Mouse (Mus musculus): ENCODE measurements around the gene Ttc3. TPM values are rescaled to one million over a fixed set of nuclear protein-coding genes. Genes with fewer than 3 reads are reported as not detected.
"Not testable (repeated sequence)": the region's sequence is repeated elsewhere in the genome, so short reads cannot be mapped to it uniquely, and the experiment has no call there.

Ttc3 gene
- polyA plus RNA-seq, 1 experiment from 2014 or later, result 56.6 TPM

- 76% methylated on average over 8 of the region's 8 CpGs for WGBS
- ATAC-seq, result no peak
Observed at GRCm38 (mm10) chr16:94472515-94472951, 102.1 kb downstream of the Ttc3 start.

DNA sequence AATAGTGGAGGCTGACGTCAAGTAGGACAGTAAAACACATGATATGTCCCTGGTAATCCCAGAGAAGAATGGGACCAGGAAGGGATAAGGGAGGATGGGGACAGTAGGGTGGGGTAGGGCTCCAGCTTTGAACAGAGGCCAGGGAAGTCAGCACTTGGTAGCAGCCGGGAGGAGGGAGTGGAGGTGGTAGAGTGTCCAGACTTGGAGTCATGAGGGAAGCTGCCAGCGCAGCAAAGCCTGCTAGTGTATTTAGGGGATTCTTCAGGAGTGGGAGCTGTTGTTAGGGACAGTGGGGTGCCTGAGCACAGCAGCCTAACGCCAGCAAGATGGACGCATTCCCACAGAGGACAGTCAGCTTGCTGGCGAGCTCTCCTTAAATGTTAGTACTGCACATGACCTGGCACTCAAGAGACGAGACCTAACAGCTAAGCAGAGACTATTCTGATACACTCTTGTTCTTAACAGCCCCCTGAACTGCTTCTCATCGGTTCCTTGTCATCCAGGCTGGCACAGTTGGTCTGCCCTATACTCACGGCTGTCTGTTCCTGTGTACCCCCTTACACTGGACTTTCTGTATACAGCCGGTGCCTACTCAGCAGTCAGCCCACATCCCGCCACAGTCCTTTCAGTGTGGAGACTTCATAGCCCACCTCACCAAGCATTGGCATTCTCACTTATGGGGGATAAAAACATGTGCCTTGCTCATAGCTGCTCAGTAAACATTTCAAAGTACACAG lies 102.8 kb downstream of the Ttc3 start:
- H3K9me3 ChIP-seq (ENCODE audit: control insufficient read depth), result no peaks in the 10 kb centered on the region
- no peak overlapping the region for H3K9ac ChIP-seq (ENCODE audit: low read depth, low read length)
- no peak overlapping the region for H3K4me2 ChIP-seq (replicated peaks; ENCODE audit: low read depth)
- no peak overlapping the region for H3K4me3 ChIP-seq (ENCODE audit: low read depth, low read length)
- H3K4me1 ChIP-seq (replicated peaks; ENCODE audit: control insufficient read depth, insufficient read depth, low read length), result no peaks in the 10 kb centered on the region
- no peak for ATAC-seq
- 82% methylated on average over 11 of the region's 11 CpGs for WGBS
- peaks cover 23% of the 10 kb centered on the region for H3K36me3 ChIP-seq (ENCODE audit: control insufficient read depth, insufficient read depth)
- no peaks in the 10 kb centered on the region for H3K27me3 ChIP-seq (replicated peaks; ENCODE audit: control insufficient read depth, insufficient read depth, low read length)
- no peak for TF ChIP-seq CTCF (IDR thresholded peaks at IDR 0.05; ENCODE audit: low read depth)
- H3K27ac ChIP-seq (ENCODE audit: low read depth, low read length), result peak overlapping the region; percentile 15; the same call in 1 of the 2 replicates

More at GRCm38 (mm10) chr16:94472515-94472951, 102.1 kb downstream of the Ttc3 start:
- Histone ChIP-seq H3K4me2 (replicated peaks; ENCODE audit: low read depth) (no peak overlapping the region), H3K27me3 (replicated peaks; ENCODE audit: control insufficient read depth, insufficient read depth, low read length) (no peaks in the 10 kb centered on the region), H3K4me3 (ENCODE audit: low read depth, low read length) (no peak overlapping the region), H3K9me3 (ENCODE audit: control insufficient read depth) (no peaks in the 10 kb centered on the region), H3K27ac (ENCODE audit: low read depth, low read length) (no peak overlapping the region), H3K36me3 (ENCODE audit: control insufficient read depth, insufficient read depth) (peaks cover 30% of the 10 kb centered on the region), H3K9ac (ENCODE audit: low read depth, low read length) (no peak overlapping the region), H3K4me1 (replicated peaks; ENCODE audit: control insufficient read depth, insufficient read depth, low read length) (no peaks in the 10 kb centered on the region)
- TF ChIP-seq CTCF (IDR thresholded peaks at IDR 0.05; ENCODE audit: low read depth), result peak; percentile 22; the same call in 1 of the 2 replicates

DNA sequence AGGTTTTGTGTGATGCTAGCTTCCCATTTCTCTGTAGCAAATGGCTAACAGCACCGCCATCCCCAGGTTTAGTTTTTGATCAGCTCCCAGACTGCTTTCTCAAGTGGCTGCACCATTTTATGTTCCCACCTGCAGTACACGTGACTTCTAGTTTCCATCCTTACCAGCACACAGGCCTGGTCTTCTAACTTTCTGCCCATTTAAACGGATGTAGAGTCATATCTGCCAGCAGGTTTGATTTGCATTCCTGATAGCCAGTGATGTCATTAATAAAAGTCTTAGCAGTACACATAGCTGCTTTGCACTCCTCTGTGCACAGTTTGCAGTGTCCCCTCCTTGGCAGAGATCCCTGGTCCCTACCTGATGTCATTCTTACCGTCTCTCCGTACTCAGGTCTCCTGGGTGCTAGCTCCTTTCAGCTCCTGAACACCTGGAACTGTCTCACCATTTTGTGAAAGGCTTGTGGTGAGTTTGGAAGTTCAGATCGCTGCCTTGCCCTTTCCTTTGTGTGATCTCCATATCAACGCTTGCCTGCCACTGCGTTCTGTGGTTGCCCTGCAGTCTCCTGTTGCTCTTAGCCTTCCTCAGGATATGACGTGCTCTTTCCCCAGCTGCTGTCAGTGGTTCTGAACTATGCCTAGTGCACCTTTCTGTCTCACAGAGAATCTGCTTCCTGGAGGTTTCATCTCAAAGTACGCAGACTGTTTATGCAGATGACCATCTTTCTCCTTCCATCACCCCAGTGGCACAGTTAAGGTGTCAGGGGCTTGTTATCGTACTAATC lies 114.5 kb downstream of the Ttc3 start:
- Histone ChIP-seq H3K9ac (ENCODE audit: low read depth, low read length) (no peak overlapping the region), H3K27me3 (replicated peaks; ENCODE audit: control insufficient read depth, insufficient read depth, low read length) (no peaks in the 10 kb centered on the region), H3K27ac (ENCODE audit: low read depth, low read length) (no peak overlapping the region), H3K36me3 (ENCODE audit: control insufficient read depth, insufficient read depth) (no peaks in the 10 kb centered on the region), H3K4me1 (replicated peaks; ENCODE audit: control insufficient read depth, insufficient read depth, low read length) (no peaks in the 10 kb centered on the region), H3K4me2 (replicated peaks; ENCODE audit: low read depth) (no peak overlapping the region), H3K4me3 (ENCODE audit: low read depth, low read length) (no peak overlapping the region), H3K9me3 (ENCODE audit: control insufficient read depth) (no peaks in the 10 kb centered on the region)
- ATAC-seq, result no peak
- 72% methylated on average over 11 of the region's 11 CpGs for WGBS
- TF ChIP-seq CTCF (IDR thresholded peaks at IDR 0.05; ENCODE audit: low read depth), result no peak

- WGBS, result 47% methylated on average over 5 of the region's 5 CpGs
- H3K4me2 ChIP-seq (replicated peaks; ENCODE audit: low read depth), result no peak overlapping the region
- H3K4me3 ChIP-seq (ENCODE audit: low read depth, low read length), result no peak overlapping the region
- no peak overlapping the region for H3K9ac ChIP-seq (ENCODE audit: low read depth, low read length)
- no peaks in the 10 kb centered on the region for H3K4me1 ChIP-seq (replicated peaks; ENCODE audit: control insufficient read depth, insufficient read depth, low read length)
- H3K27me3 ChIP-seq (replicated peaks; ENCODE audit: control insufficient read depth, insufficient read depth, low read length), result no peaks in the 10 kb centered on the region
- ATAC-seq, result no peak
- H3K9me3 ChIP-seq (ENCODE audit: control insufficient read depth), result no peaks in the 10 kb centered on the region
- H3K27ac ChIP-seq (ENCODE audit: low read depth, low read length), result no peak overlapping the region
- no peaks in the 10 kb centered on the region for H3K36me3 ChIP-seq (ENCODE audit: control insufficient read depth, insufficient read depth)
- no peak for TF ChIP-seq CTCF (IDR thresholded peaks at IDR 0.05; ENCODE audit: low read depth)
Observed at GRCm38 (mm10) chr16:94487341-94487740, 116.9 kb downstream of the Ttc3 start.

GRCm38 (mm10) chr16:94489326-94489725 lies 118.9 kb downstream of the Ttc3 start:
- 95% methylated on average over 5 of the region's 5 CpGs for WGBS
- H3K27me3 ChIP-seq (replicated peaks; ENCODE audit: control insufficient read depth, insufficient read depth, low read length), result no peaks in the 10 kb centered on the region
- H3K27ac ChIP-seq (ENCODE audit: low read depth, low read length), result no peak overlapping the region
- no peak overlapping the region for H3K4me2 ChIP-seq (replicated peaks; ENCODE audit: low read depth)
- no peaks in the 10 kb centered on the region for H3K9me3 ChIP-seq (ENCODE audit: control insufficient read depth)
- no peaks in the 10 kb centered on the region for H3K36me3 ChIP-seq (ENCODE audit: control insufficient read depth, insufficient read depth)
- no peak for ATAC-seq
- H3K4me1 ChIP-seq (replicated peaks; ENCODE audit: control insufficient read depth, insufficient read depth, low read length), result no peaks in the 10 kb centered on the region
- H3K9ac ChIP-seq (ENCODE audit: low read depth, low read length), result no peak overlapping the region
- no peak overlapping the region for H3K4me3 ChIP-seq (ENCODE audit: low read depth, low read length)
- TF ChIP-seq CTCF (IDR thresholded peaks at IDR 0.05; ENCODE audit: low read depth), result no peak

DNA sequence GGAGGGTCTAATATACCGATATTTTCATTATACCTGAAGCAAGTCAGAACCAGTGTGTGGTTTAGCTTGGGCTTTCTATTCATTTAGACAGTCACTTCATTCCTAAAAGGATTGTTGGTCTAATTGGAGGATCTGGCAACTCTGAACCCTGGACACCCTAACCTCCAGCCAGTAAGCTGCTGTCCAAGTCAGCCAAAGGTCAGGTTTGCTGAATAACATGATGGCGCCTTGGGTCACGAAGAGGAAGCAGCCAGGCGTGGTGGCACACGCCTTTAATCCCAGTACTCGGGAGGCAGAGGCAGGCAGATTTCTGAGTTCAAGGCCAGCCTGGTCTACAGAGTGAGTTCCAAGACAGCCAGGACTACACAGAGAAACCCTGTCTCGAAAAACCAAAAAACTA lies 126.8 kb downstream of the Ttc3 start:
- H3K9ac ChIP-seq (ENCODE audit: low read depth, low read length); H3K9me3 ChIP-seq (ENCODE audit: control insufficient read depth); H3K4me3 ChIP-seq (ENCODE audit: low read depth, low read length); ATAC-seq; H3K4me2 ChIP-seq (replicated peaks; ENCODE audit: low read depth); H3K4me1 ChIP-seq (replicated peaks; ENCODE audit: control insufficient read depth, insufficient read depth, low read length); H3K27ac ChIP-seq (ENCODE audit: low read depth, low read length); H3K27me3 ChIP-seq (replicated peaks; ENCODE audit: control insufficient read depth, insufficient read depth, low read length): not testable (repeated sequence)
- 89% methylated on average over 7 of the region's 7 CpGs for WGBS
- peaks cover 41% of the 10 kb centered on the region for H3K36me3 ChIP-seq (ENCODE audit: control insufficient read depth, insufficient read depth)

Measured in intestine, postnatal 0 days (tissue).